Mouse (Mus musculus) liver, embryonic 16.5 days (tissue): Measurements from ENCODE around the gene Kcnh2. TPM values are rescaled to one million over a fixed set of nuclear protein-coding genes. Genes with fewer than 3 reads are reported as not detected.
A peak's percentile ranks its signal among the peaks of the same experiment; 100 is the strongest.
"Not testable (repeated sequence)": the region's sequence is repeated elsewhere in the genome, so short reads cannot be mapped to it uniquely, and the experiment has no call there.

Experiments
- ATAC-seq: fragments of 200-750 bp; cut with Nextera tagmentation; 2 replicates; pipeline ENCODE4 v1.8.0; 2017; ENCODE audit warnings: low read depth, mild to moderate bottlenecking, moderate number of reproducible peaks, moderate library complexity
- H3K27ac ChIP-seq: fragments of 300-500 bp; sonication (generic); 2 replicates; pipeline ENCODE4 v1.5.1; 2014; ENCODE audit warnings: mild to moderate bottlenecking, low read length
- H3K27me3 ChIP-seq: fragments of 300-500 bp; sonication (generic); 2 replicates; pipeline ENCODE4 v1.6.1; 2014; ENCODE audit warnings: low read depth, low read length, mixed read lengths; ENCODE audit not compliant: control insufficient read depth, insufficient read depth
- H3K36me3 ChIP-seq: fragments of 300-500 bp; sonication (generic); 2 replicates; pipeline ENCODE4 v1.6.1; 2014; ENCODE audit warnings: mild to moderate bottlenecking; ENCODE audit not compliant: control insufficient read depth, insufficient read depth
- H3K4me1 ChIP-seq: fragments of 300-500 bp; sonication (generic); 2 replicates; pipeline ENCODE4 v1.6.1; 2014; ENCODE audit warnings: low read depth, low read length, mixed read lengths; ENCODE audit not compliant: control insufficient read depth
- H3K4me2 ChIP-seq: fragments of 300-500 bp; sonication (generic); 2 replicates; pipeline ENCODE4 v1.6.1; 2014; ENCODE audit warnings: low read depth, low read length, mixed read lengths
- H3K4me3 ChIP-seq: fragments of 300-500 bp; sonication (generic); 2 replicates; pipeline ENCODE4 v1.5.1; 2014; ENCODE audit warnings: low read depth, mild to moderate bottlenecking, low read length
- H3K9ac ChIP-seq: fragments of 300-500 bp; sonication (generic); 2 replicates; pipeline ENCODE4 v1.6.1; 2014; ENCODE audit warnings: low read depth, low read length
- H3K9me3 ChIP-seq: fragments of 300-500 bp; sonication (generic); replicated peaks from 2 replicates; pipeline ENCODE4 v1.6.1; 2016; ENCODE audit warnings: low read length; ENCODE audit not compliant: control insufficient read depth
- WGBS: fragments of 180-500 bp; shearing (Covaris S2); extraction: QIAGEN DNeasy Blood & Tissue Kit; methylation state at CpG from one replicate; pipeline ENCODE4 v1.1.7; 2014; ENCODE audit not compliant: insufficient replicate concordance; 5-methylcytosine and 5-hydroxymethylcytosine counted together
- polyA plus RNA-seq: library from polyadenylated mRNA; unstranded; fragments of >200 nt; fragmentation: Nextera tagmentation; extraction: Ambion mirVana; gene quantifications from 2 replicates; pipeline ENCODE4 v1.2.1, GENCODE M21; 2015

Gene Kcnh2
- 0.20 and 0.27 TPM in 2 replicates for polyA plus RNA-seq

- peaks cover 21% of the 10 kb centered on the region for H3K4me1 ChIP-seq
- H3K27ac ChIP-seq = no peak within 1 kb of the TSS
- H3K9ac ChIP-seq = peak within 1 kb of the TSS; percentile 41; the same call in 1 of the 2 replicates
- no peaks in the 10 kb centered on the region for H3K36me3 ChIP-seq
- peak within 1 kb of the TSS; percentile 59 for H3K4me3 ChIP-seq
- H3K4me2 ChIP-seq = peak within 1 kb of the TSS; percentile 81
- no peak for ATAC-seq
- peaks cover 68% of the 10 kb centered on the region for H3K27me3 ChIP-seq
- no peaks in the 10 kb centered on the region for H3K9me3 ChIP-seq
- WGBS = 0% methylated on average over 30 of the region's 53 CpGs
Observed at GRCm38 (mm10) chr5:24351278-24351677, at the start of gene Kcnh2. Gene Kcnh2, minus strand, starts transcription at chr5:24351604.

DNA sequence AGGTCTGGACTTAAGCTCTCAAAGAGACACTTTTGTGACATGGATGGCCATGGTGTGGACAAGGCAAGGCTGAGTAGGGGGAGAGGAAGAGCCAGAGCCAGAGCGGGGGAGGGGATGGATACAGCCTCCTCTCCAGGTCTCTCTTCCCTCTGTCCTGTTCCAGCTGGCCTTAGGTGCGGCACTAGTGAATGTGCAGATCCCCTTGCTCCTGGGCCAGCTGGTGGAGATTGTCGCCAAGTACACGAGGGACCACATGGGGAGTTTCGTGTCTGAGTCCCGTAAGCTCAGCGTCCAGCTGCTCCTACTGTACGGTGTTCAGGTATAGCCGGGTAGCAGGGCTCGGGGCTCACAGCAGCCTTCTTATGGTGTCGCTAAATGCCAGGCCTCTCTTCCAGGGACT, 49.0 kb upstream of the Kcnh2 start:
- H3K27me3 ChIP-seq = no peaks in the 10 kb centered on the region
- 80% methylated on average over 11 of the region's 11 CpGs for WGBS
- H3K9ac ChIP-seq = no peak overlapping the region
- no peak overlapping the region for H3K27ac ChIP-seq
- H3K36me3 ChIP-seq = no peaks in the 10 kb centered on the region; the same call in 1 of the 2 replicates
- ATAC-seq = no peak
- H3K4me1 ChIP-seq = peaks cover 3% of the 10 kb centered on the region; the same call in 1 of the 2 replicates
- H3K9me3 ChIP-seq = no peaks in the 10 kb centered on the region
- H3K4me3 ChIP-seq = no peak overlapping the region
- no peak overlapping the region for H3K4me2 ChIP-seq

GRCm38 (mm10) chr5:24399686-24400085, 48.3 kb upstream of the Kcnh2 start:
- H3K27ac ChIP-seq = no peak overlapping the region
- H3K9me3 ChIP-seq = no peaks in the 10 kb centered on the region
- no peak overlapping the region for H3K9ac ChIP-seq
- no peaks in the 10 kb centered on the region for H3K27me3 ChIP-seq
- no peak overlapping the region for H3K4me3 ChIP-seq
- no peaks in the 10 kb centered on the region; the same call in 1 of the 2 replicates for H3K36me3 ChIP-seq
- no peak for ATAC-seq
- peaks cover 3% of the 10 kb centered on the region; the same call in 1 of the 2 replicates for H3K4me1 ChIP-seq
- WGBS = 73% methylated on average over 10 of the region's 10 CpGs
- H3K4me2 ChIP-seq = no peak overlapping the region

- H3K27ac ChIP-seq, H3K9me3 ChIP-seq, H3K9ac ChIP-seq, H3K4me2 ChIP-seq, ATAC-seq, H3K4me3 ChIP-seq, H3K27me3 ChIP-seq, H3K36me3 ChIP-seq: not testable (repeated sequence)
- peaks cover 10% of the 10 kb centered on the region for H3K4me1 ChIP-seq
- 77% methylated on average over 6 of the region's 6 CpGs for WGBS
Observed at GRCm38 (mm10) chr5:24396254-24396653, 44.9 kb upstream of the Kcnh2 start.

- Histone ChIP-seq H3K27me3 (no peaks in the 10 kb centered on the region), H3K4me3 (peak overlapping the region; percentile 75), H3K9me3 (no peaks in the 10 kb centered on the region), H3K27ac (peak overlapping the region; percentile 84), H3K4me1 (peaks cover 15% of the 10 kb centered on the region), H3K4me2 (peak overlapping the region; percentile 87), H3K36me3 (no peaks in the 10 kb centered on the region), H3K9ac (peak overlapping the region; percentile 67)
- under 1% methylated on average over 36 of the region's 36 CpGs for WGBS
- ATAC-seq = peak; percentile 96
Observed at GRCm38 (mm10) chr5:24394165-24394894, 42.9 kb upstream of the Kcnh2 start.

DNA sequence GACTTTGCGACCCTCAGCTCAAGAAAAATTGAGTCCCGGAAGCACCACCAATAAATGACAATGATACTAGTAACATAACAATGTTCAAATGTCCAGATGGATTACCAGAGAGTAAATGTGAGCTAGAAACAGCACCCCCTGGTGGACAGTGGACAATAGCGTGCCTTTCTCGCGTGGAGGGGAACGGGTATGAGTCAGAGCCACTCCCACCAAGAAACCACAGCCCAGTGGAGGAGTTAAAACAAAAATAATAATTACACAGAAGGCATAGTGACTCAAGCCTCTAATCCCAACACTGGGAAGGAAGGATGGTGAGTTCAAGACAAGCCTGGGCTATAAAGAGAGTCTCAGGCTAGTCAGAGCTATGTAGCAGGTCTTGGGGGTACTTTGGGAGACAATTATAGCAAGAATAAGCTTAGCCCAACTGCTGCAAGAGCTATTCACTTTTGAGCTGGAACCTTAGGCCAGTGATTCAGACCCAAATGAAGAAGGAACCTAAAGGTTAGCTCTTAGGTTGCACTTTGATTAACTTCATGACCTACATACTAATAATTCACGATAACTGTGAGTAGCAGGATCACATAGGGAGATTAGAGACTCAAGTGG, 42.1 kb upstream of the Kcnh2 start, which contains the start of gene Abcb8:
Gene Abcb8 (plus strand): TSS at position 272 of the 606 bp plus-strand sequence.
- 8% methylated on average over 7 of the region's 7 CpGs for WGBS
- Histone ChIP-seq H3K27ac (peak within 1 kb of the TSS; percentile 84), H3K36me3 (no peaks in the 10 kb centered on the region), H3K27me3 (no peaks in the 10 kb centered on the region; the same call in 1 of the 2 replicates), H3K4me3 (peak within 1 kb of the TSS; percentile 75), H3K4me2 (peak within 1 kb of the TSS; percentile 87), H3K9ac (peak within 1 kb of the TSS; percentile 67), H3K4me1 (peaks cover 16% of the 10 kb centered on the region), H3K9me3 (no peaks in the 10 kb centered on the region)
- no peak for ATAC-seq

DNA sequence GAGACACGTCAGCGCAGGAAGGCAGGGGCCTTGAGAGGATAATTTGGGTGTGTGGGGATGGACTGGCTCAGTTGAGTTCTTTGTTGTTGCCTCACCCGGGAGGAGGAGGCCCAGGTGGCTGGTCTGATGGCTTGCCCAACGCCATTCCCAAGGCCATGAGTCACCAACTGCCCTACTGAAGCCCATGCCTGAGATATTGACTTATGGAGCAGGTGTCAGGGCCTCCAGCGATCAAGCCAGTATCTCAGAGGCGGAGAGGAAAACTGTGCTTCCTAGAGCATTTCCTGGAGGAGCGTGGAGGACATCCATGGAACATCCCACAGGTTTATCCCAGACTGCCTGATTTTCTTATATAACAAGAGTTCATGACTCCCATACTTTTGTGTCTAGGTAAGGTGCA, 41.3 kb upstream of the Kcnh2 start:
- Histone ChIP-seq H3K4me2 (no peak overlapping the region), H3K27ac (no peak overlapping the region), H3K9ac (no peak overlapping the region)

GRCm38 (mm10) chr5:24391864-24392263, 40.5 kb upstream of the Kcnh2 start, which contains the start of gene Atg9b:
Gene Atg9b, minus strand, starts transcription at chr5:24392143.
- Histone ChIP-seq H3K9ac (no peak within 1 kb of the TSS), H3K36me3 (no peaks in the 10 kb centered on the region), H3K9me3 (no peaks in the 10 kb centered on the region), H3K4me1 (peaks cover 23% of the 10 kb centered on the region), H3K27me3 (peaks cover 16% of the 10 kb centered on the region), H3K4me2 (no peak within 1 kb of the TSS), H3K27ac (no peak within 1 kb of the TSS), H3K4me3 (no peak within 1 kb of the TSS)
- ATAC-seq = no peak
- WGBS = 79% methylated on average over 7 of the region's 7 CpGs

More for the DNA sequence above, 41.3 kb upstream of the Kcnh2 start:
- Histone ChIP-seq H3K9me3 (no peaks in the 10 kb centered on the region), H3K36me3 (no peaks in the 10 kb centered on the region), H3K4me1 (peaks cover 19% of the 10 kb centered on the region), H3K4me3 (no peak overlapping the region), H3K27me3 (peaks cover 8% of the 10 kb centered on the region)
- no peak for ATAC-seq
- 62% methylated on average over 7 of the region's 7 CpGs for WGBS

GRCm38 (mm10) chr5:24389658-24390020, 38.2 kb upstream of the Kcnh2 start:
- 63% methylated on average over 4 of the region's 4 CpGs for WGBS
- H3K4me2 ChIP-seq = no peak overlapping the region
- no peak overlapping the region for H3K4me3 ChIP-seq
- no peak overlapping the region for H3K27ac ChIP-seq
- H3K27me3 ChIP-seq = peaks cover 25% of the 10 kb centered on the region
- no peak overlapping the region for H3K9ac ChIP-seq
- H3K9me3 ChIP-seq = no peaks in the 10 kb centered on the region
- ATAC-seq = no peak
- no peaks in the 10 kb centered on the region for H3K36me3 ChIP-seq
- H3K4me1 ChIP-seq = peaks cover 20% of the 10 kb centered on the region
